Mouse (Mus musculus): ENCODE results near the gene Sowaha.

DNA sequence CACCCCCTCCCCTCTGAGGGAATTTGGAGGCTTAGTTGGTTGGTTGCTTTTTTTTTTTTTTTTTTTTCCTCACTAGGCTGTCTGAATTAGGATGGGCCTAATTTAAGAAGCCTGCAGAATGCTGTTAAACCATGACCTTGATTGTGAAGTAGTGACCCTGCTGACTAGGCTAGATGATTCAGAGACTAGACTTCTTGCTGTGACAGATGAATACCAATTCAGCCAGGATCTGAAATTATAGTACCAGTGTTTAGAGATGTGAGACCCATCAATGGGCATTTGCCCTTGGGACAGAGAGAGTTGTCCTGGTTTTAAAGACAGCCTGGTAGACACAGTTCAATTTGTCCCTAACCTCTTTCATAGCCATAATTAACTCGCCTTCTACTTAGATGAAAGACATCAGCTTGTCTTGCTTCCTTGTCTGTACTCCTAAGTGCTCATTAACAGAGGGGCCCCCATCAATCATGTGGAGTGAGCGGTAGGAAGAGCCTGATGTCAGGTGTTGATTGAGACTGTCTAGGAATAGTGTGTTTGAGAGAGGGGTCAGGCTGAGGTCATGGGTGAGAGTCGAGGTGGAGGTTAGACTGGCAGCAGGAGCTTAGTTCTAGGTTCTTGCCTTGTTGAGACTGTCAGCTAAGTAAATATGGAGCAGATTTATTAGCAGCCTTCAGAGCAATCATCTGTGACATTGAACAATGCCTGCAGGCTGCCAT, 13.3 kb upstream of the Sowaha start:
- TF ChIP-seq EP300 (IDR thresholded peaks at IDR 0.05; ENCODE audit: low read depth) (no peak), CTCF (IDR thresholded peaks at IDR 0.05; ENCODE audit: low read depth) (no peak)
